Mouse (Mus musculus): Measurements from ENCODE around the gene Ccdc58.
A peak's percentile ranks its signal among the peaks of the same experiment; 100 is the strongest.
"Not testable (repeated sequence)": the region's sequence is repeated elsewhere in the genome, so short reads cannot be mapped to it uniquely, and the experiment has no call there.

The Ccdc58 gene

DNA sequence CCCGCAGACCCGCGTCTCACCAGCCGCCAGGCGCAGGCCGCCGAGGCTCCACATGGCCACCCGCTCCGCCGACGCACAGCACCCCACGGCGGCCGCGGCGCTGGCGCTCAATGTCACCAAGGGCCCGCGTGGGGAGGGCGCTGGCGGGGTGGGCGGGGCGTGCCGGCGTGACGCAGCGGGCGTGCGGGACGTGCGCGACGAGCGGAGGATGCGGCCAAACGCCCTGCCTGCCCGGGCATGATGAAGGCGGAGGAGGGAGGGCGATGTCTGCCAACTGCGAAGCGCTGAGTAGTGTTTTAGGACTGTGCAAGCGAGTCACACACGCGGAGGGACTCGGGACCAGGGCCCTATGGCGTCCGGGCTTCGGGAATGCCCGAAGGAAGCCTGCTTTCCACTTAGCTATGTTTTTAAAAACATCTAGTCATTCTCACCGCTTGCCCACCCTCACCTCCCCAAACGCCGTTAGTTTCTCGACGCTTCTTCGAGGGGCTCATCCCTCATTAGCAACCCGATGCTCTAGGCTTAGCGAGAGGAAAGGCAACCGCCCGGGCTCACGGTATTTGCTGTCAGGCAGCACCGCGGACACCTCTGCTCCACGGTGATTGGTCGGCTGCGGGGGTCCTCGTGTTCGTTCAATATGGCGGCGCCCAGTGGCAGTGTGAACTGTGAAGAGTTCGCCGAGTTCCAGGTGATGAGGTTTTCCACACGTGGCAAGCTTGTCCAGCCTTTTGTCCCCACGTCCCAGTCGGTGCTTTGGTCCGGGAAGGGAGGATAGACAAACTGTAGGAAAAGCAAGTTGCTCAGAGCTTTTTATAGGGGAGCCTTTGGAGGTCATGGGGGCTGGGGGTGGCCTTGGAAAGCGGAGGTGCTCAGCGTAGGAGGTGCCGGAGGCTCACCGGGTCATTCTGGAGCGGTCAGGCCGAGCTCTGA lies at the start of gene Ccdc58, which contains the start of gene Fam162a:
Ccdc58 (plus strand) TSS at position 236 of the 930 bp plus-strand sequence.
Fam162a (minus strand) TSS at position 145 of the 930 bp plus-strand sequence.
- peak; percentile 82 for DNase-seq (ENCODE audit: low read depth, low spot score)

DNA sequence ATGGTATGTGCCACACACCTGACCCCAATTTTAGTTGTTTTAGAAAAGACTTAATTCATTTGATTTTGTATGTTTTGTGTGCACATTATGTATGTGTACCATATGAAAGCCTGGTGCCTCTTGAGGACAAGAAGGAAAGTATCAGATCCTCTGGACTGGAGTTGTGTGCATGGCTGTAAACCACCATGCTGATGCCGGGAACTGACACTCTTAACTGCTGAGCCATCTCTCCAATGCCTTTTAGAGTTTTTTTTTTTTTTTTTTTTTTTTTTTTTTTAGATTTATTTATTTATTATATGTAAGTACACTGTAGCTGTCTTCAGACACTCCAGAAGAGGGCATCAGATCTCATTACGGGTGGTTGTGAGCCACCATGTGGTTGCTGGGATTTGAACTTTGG lies 43.4 kb upstream of the Ccdc58 start:
- DNase-seq (ENCODE audit: low read depth, low spot score): not testable (repeated sequence)

DNA sequence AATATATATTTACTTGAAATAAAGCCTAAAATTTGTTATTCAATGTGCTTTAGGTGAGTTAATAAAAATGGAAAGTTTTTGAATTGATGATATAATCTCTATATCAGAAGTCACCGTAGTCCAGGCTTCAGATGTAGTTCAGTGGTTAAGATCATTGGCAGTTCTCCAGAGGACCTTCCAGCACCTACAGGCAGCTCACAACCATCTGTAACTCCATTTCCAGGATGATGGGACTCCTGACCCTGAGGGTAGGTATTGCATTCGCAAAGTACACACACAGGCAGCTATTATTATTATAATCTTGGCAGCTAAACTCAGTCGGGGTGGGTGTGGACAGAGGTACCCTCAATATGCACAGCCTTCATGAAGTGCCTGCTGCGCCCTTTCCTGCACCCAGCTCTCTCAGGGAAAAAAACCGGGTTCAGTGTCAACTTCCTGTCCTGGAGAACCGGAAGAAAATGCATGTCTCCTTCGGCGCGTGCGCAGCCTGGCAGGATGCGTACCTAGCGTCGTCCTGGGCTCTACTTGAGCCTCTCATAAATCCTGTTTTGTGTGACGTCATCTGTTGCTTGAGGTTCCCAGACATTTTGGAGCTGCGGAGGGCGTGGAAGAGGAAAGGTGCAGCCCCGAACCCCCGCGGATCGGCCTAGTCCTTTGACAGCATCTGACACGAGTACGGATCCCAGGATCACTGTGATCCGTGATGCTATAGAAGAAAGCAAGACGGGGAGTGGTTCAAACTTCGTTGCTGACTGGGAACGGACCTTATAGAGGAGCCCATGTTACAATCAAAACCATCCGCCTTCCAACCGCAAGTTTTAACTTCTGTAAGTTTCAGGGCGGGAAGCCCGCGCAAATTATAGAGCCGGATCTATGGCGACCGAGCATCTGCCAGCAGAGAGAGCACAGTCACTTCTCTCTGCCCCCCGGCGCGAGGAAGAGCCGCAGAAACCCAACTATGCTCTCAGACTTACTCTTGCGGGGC lies 30.6 kb upstream of the Ccdc58 start, which contains the start of gene Wdr5b:
Wdr5b (plus strand) TSS at position 551 of the 985 bp plus-strand sequence.
- DNase-seq (ENCODE audit: low read depth, low spot score): peak; percentile 95

DNA sequence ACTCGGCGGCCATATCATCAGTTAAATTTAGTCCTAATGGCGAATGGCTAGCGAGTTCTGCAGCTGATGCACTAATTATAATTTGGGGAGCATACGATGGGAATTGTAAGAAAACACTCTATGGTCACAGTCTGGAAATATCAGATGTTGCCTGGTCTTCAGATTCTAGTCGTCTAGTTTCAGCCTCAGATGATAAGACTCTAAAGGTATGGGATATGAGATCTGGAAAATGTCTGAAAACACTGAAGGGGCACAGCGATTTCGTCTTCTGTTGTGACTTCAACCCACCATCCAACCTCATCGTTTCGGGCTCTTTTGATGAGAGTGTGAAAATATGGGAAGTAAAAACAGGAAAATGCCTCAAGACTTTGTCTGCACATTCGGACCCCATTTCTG lies 29.9 kb upstream of the Ccdc58 start:
- DNase-seq (ENCODE audit: low read depth, low spot score): no peak

DNA sequence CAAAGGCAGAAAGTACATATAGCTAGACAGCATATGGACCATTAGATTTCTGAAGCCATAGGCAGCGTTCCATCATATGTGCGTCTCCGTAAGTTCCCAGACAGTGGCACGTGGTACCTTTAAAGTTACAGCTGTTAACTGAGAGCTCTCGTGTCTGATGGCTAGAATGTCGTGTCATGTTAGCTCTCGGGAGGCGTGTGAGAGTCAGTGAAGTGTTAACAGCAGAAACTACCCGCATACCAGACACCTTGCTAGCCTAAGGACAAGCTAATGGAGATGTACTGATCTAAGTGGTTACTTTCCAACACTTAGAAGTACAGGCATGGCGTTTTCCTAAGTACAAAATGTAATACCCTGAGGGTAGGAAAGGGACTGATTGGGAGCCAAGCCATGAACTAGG lies 28.4 kb upstream of the Ccdc58 start:
- DNase-seq (ENCODE audit: low read depth, low spot score): no peak

DNA sequence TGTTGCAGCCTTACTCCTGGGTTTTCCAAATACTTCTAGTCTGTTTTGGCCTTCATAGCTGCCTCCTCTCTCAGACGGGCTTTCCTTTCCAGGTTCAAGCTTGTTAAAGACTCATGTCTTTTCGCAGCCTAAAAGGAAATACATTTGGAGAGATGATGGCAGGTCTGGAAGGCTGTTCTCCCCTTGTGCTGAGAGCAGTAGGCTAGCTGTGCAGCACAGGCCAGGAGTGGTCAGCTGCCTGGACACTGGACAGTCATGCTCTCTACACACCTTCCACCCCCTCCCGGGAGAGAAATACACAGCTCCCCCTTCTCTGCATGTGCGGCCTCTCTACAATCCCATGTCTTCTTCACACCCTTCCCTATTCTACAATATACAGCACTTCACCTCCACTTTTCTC lies 27.5 kb upstream of the Ccdc58 start:
- DNase-seq (ENCODE audit: low read depth, low spot score): no peak

DNA sequence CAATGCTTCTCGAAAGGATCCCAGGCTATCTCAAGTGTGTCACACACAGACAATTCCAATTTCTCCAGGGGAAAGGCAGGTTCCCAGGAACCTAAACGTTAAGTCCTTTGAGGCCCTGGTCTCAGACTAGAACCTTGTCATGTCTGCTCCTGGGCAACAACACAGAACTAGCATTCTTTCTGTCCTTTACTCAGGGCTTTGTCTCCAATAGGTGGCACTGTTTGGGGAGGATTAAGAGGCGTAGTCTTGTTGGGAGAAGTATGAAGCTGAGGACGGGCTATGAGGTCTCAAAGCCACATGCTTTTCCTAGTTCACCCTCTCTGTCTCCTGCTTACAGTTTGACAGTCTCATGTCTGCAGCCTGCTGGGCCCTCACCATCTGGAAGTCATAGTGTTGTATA lies 23.9 kb upstream of the Ccdc58 start:
- DNase-seq (ENCODE audit: low read depth, low spot score): no peak

DNA sequence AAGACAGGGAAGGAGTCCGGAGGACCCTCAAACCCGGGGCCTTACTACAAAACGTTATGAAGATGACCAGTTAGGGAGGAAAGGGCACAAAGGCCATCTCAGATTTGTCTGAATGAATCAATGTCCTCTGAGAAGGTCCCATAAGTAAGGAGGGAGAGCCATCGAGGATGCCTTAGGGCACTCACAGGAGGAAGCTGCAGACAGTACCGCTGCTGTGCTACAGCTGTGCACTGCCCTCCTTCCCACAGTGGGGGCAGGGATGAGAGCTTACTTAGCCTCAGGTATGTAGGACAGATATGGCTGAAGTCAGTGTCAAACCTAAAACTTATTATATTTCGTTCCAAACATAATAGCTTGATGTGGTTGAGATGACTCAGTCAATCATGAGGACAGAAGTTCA lies 20.0 kb upstream of the Ccdc58 start:
- DNase-seq (ENCODE audit: low read depth, low spot score): no peak

DNA sequence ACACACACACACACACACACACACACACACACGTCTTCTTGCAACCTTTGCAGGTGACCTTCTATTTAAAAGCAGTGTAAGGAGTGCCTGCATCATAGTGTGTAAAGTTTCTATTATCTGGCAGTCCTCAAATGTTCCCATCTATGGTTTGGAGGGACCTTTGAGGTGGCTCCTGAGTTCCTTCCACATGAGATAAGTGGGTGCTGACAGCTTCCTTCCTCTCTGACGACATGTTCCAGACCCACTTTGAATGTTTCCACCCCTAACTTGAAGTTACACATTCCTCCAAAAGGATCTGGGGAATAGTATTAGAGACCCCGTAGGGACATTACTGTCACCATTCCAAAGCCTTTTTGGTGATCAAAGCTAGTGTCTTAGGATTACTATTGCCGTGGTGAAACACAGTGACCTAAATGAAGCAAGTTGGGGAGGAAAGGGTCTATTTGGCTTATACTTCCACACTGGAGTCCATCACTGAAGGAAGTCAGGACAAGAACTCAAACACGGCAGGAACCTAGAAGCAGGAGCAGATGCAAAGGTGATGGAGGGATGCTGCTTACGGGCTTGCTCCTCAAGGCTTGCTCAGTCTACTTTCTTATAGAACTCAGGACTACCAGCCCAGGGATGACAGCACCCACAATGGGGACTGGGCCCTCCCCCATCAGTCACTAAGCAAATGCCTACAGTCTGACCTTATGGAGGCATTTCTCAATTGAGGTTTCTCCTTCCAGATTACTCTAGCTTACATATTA lies 17.8 kb upstream of the Ccdc58 start:
- no peak for DNase-seq (ENCODE audit: low read depth, low spot score)

DNA sequence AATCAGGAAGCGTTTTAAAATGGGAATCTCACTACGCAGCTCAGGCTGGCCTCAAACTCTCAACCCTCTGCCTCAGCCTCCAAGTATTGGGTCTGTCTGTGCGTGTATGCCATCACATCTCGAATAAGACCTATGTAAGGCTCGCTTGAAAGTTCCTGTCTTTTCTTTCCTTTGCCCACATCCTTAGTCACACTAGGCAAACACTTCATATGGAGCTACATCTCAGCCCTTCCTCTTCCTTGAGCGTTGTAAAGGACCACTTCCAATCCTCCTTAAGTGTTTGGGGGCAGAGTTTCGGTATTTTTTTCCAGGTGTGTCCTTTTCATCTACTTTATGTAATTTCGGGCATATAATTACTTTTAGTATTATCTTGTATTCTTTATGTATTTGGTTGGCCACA lies 16.6 kb upstream of the Ccdc58 start:
- no peak for DNase-seq (ENCODE audit: low read depth, low spot score)

DNA sequence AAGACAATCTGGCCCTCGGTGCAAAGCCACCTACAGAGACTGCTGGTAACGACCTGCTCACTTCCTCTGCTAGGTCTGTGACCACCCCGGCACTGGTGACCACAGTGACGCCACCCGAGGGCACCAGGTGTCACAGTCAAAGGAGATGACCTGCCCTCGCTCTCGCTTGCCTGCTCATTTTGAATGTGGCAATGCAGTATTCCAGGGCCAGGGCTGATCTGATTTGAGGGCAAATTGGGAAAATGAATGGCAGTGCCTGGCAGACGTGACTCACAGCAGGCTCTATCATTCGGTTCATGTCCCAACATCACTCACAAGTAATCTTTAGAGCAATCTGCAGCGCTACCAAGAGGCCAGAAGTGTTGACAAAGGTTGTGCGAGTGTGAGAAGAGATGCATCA lies 15.1 kb upstream of the Ccdc58 start:
- no peak for DNase-seq (ENCODE audit: low read depth, low spot score)

DNA sequence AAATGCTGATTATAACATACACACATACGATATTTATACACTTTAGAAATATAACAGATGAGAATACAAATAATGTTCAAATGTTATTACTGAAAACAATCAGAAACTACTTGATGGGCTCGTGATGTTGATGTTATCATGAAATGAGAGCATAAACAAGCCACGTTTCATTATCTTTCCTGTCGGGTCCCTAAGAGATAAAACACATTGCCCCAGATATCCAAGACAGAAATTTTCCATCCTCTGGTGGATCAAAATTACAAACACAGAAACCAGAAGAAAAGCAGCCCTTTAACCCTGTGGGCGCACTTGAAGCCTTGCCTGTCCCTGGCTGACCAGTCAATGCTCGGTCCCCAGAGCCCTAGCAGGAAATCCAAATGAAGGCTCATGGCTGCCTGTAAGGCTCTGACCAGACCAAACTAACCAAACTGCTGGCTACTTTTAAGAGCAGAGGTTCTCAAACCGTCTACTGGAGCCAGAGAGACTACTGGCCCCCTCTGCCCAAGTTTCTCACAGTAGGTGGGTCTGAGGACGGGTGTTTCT lies 13.5 kb upstream of the Ccdc58 start:
- no peak for DNase-seq (ENCODE audit: low read depth, low spot score)

DNA sequence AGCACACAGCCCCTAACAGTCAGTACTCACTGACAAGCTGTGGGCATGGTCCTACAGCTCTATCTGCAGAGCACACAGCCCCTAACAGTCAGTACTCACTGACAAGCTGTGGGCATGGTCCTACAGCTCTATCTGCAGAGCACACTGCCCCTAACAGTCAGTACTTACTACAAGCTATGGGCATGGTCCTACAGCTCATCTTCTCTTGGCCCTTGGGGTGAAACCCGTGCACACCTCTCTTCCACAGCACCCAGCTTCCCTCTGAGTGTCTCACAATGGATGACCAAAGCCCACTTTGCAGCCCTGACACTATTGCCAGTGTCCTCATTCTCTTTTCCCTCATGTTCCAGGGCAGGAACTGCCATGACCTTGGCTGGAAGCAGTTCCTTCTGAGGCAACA lies 9.0 kb upstream of the Ccdc58 start:
- DNase-seq (ENCODE audit: low read depth, low spot score): not testable (repeated sequence)

DNA sequence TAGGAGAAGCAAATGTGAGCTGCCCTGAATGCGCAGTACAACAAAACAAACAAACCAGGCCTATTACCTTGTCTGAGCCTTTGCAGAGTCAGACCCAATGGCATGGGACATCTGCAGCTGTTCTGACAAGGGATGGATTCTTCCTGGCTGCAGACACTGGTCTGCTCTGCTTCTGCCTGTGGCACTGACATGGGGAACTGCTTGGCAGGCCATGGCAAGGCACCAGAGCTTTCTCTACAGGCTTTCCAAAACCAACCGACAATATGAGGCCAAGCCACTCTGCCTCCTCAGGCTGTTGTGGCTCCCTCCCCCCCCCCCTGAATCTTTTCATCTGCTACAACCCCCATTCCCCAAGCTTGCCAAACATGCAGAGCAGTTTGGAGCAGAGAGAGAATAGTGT lies 8.2 kb upstream of the Ccdc58 start:
- DNase-seq (ENCODE audit: low read depth, low spot score): no peak

DNA sequence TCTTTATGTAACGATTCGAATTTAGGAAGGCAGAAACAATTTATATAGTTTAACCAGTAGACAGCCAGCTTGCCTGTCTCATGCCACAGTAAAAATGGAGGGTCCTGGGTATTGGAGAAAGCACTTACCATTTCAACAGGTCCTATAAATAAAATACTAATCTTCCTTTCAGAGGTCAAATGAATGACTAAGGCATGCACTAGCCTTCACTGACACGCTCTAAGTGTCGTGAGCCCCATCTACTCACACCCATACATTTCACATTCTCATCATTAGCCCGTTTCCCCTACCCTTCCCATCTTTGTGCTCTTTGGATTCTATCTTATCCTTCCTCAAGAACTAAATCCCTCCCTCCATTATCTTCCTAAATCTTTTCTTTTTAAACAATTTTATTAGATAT lies 6.6 kb upstream of the Ccdc58 start:
- no peak for DNase-seq (ENCODE audit: low read depth, low spot score)

DNA sequence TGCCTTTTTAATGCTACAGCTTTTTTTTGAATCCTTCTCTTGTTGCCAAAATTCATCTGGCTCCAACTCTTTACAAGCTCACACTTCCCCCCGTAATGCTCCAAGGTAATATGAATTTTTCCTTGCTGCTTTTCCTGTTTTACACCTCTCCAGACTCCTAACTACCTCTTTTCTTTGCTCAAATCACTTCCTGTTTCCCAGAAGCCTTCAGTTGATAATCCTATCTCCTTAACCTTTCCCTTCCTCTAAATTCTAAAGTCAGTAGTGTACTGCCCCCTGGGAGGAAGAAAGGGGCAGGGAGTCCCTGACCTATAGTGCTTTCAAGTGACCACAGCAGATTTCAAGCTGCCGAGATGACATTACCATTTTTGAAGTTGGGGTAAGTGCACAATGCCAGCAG lies 3.8 kb upstream of the Ccdc58 start:
- DNase-seq (ENCODE audit: low read depth, low spot score): no peak

DNA sequence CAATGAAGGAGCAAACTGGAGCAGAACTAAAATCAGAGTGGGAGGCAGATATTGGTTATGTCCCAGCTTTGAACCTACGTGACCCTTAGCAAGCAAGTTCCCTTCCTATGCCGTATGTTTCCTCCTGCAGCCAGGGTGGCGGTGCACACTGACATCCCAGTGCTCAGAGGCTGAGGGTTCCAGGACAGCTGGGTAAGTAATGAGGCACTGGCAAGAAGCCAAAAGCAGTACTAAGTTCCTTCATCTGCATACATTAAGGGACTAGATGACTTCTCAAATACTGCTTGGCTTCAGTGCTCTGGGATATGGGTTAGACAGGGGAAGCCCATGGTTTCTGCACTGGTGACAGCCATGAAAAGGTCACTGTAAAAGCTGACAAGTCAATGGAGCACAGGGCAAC lies 3.1 kb upstream of the Ccdc58 start:
- DNase-seq (ENCODE audit: low read depth, low spot score): no peak

DNA sequence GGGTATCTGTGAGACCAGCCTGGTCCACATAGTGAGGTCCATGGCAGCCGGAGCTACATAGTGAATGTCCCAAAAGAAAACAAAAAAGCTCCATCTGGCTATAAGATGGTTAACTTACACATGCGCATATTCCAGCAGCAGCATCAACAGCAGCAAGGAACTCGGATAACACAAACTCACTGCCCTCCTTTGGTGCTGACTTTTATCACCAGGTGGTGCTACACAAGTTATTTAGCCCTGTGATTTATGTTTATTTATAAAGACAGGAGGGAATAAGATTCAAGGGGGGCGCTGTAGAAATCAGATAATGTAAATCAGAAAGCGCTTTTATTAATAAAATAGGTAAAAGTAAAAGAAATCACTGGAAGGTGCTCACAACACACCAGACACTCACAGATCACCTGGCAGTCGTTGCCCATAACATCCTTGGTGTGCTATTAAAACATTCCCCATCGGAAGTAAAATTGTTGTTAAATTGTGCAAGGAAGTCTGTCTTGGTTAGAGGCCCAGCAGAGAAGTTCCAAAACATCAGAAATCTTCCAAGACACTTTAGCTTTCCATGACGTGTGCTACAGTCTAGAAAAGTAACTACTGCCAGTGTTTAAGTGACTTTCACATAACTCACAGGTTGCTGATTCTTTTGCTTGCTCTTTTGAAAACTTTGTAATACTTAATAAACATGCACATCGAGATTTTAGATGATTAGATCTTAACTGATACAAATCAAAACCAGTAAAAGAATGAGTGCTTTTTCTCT lies 1.5 kb upstream of the Ccdc58 start:
- DNase-seq (ENCODE audit: low read depth, low spot score): no peak

DNA sequence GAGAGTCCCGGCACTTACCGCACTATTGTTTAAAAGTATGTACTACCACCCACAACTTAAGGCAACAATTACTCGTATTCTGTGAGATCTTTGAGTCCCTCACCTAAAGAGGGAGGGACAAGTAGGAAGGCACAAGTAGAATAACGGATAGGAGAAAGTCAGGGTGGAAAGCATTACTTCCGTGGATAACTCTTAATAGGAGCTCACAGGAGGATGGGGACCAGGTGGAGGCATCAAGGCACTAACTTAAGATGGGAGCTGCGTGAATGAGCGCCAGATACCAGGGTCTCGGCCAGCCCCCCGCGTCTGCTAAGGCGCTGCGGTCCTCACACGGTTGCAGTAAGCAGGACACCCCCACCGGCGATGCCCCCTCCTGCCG lies 425 bp upstream of the Ccdc58 start:
- no peak for DNase-seq (ENCODE audit: low read depth, low spot score)

DNA sequence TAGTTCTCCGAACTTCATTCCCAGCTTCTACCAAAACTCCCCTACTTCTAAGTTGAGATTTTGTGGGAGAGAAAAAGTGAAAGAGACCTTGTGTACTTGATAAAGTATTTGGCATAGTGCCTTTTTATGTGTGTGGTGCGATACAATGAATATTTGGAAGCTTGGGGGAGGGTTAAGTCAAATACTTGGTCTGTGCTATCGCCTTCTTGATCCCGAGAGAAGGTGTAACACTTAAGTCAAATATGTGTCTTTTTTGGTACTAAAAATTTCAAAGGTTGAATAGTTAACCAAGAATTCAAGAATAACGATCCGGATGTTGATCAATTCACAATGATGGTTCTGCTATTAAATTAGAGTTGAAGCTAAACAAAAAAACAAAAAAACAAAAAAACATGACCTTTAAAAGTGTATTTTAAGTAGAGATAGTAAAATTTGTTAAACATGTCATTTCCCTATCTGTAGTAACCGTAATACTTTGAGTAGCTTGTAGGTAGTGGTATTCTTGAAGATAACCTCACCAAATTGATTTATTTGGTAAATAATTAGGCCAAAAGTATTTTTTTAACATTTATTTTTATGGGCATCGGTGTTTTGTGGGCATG lies 1.0 kb downstream of the Ccdc58 start:
- no peak for DNase-seq (ENCODE audit: low read depth, low spot score)

Data from brain, embryonic 18.5 days (tissue).